Mouse (Mus musculus): ENCODE data around the gene Smim11. TPM values are rescaled to one million over a fixed set of nuclear protein-coding genes. Genes with fewer than 3 reads are reported as not detected.

Smim11 gene
- 10 to 100 TPM; 17.1 to 23.6 TPM for total RNA-seq (2021)
- long read RNA-seq, transcript Smim11-201 (4 exons, 517 nt), result major isoform, 14 of 17 reads
- long read RNA-seq, partial matches to known transcripts, result 0 of 17 reads
- long read RNA-seq, other reads (novel, unspliced or antisense), result 2 of 17 reads

GRCm38 (mm10) chr16:92300649-92301411, at the start of gene Smim11:
Gene Smim11 (plus strand): TSS chr16:92301286.
- DNase-seq (ENCODE audit: low spot score in 2 of 2), result peak; percentile 94 to 98

GRCm38 (mm10) chr16:92254316-92254715, 46.8 kb upstream of the Smim11 start:
- DNase-seq (ENCODE audit: low spot score in 2 of 2), result no peak

GRCm38 (mm10) chr16:92267861-92268260, 33.2 kb upstream of the Smim11 start:
- DNase-seq (ENCODE audit: low spot score in 2 of 2), result no peak

GRCm38 (mm10) chr16:92274516-92274915, 26.6 kb upstream of the Smim11 start:
- DNase-seq (ENCODE audit: low spot score in 2 of 2), result no peak

- no peak for DNase-seq (ENCODE audit: low spot score in 2 of 2)
Measured at GRCm38 (mm10) chr16:92275526-92275925, 25.6 kb upstream of the Smim11 start.

GRCm38 (mm10) chr16:92282671-92283070, 18.4 kb upstream of the Smim11 start:
- DNase-seq (ENCODE audit: low spot score in 2 of 2), result no peak

GRCm38 (mm10) chr16:92285068-92285467, 16.0 kb upstream of the Smim11 start:
- no peak for DNase-seq (ENCODE audit: low spot score in 2 of 2)

GRCm38 (mm10) chr16:92286609-92287008, 14.5 kb upstream of the Smim11 start:
- DNase-seq (ENCODE audit: low spot score in 2 of 2), result peak; percentile 75 to 92

GRCm38 (mm10) chr16:92288778-92289177, 12.3 kb upstream of the Smim11 start:
- peak in 1 of 2 experiments; percentile 41 for DNase-seq (ENCODE audit: low spot score in 2 of 2)

GRCm38 (mm10) chr16:92290045-92290444, 11.0 kb upstream of the Smim11 start:
- DNase-seq (ENCODE audit: low spot score in 2 of 2), result no peak

- no peak for DNase-seq (ENCODE audit: low spot score in 2 of 2)
Measured at GRCm38 (mm10) chr16:92292101-92292500, 9.0 kb upstream of the Smim11 start, which contains the start of gene Kcne2. Gene Kcne2 (plus strand): TSS chr16:92292389.

GRCm38 (mm10) chr16:92294267-92294970, 6.7 kb upstream of the Smim11 start:
- no peak for DNase-seq (ENCODE audit: low spot score in 2 of 2)

GRCm38 (mm10) chr16:92295328-92295727, 5.8 kb upstream of the Smim11 start:
- no peak for DNase-seq (ENCODE audit: low spot score in 2 of 2)

- no peak for DNase-seq (ENCODE audit: low spot score in 2 of 2)
Measured at GRCm38 (mm10) chr16:92301412-92301806, 323 bp downstream of the Smim11 start.

GRCm38 (mm10) chr16:92301989-92302388, 903 bp downstream of the Smim11 start:
- DNase-seq (ENCODE audit: low spot score in 2 of 2), result no peak

- no peak for DNase-seq (ENCODE audit: low spot score in 2 of 2)
Measured at GRCm38 (mm10) chr16:92302506-92302905, 1.4 kb downstream of the Smim11 start.

- DNase-seq (ENCODE audit: low spot score in 2 of 2), result no peak
Measured at GRCm38 (mm10) chr16:92305519-92305918, 4.4 kb downstream of the Smim11 start.

- DNase-seq (ENCODE audit: low spot score in 2 of 2), result no peak
Measured at GRCm38 (mm10) chr16:92307947-92308346, 6.9 kb downstream of the Smim11 start.

- DNase-seq (ENCODE audit: low spot score in 2 of 2), result no peak
Measured at GRCm38 (mm10) chr16:92309126-92309525, 8.0 kb downstream of the Smim11 start.

GRCm38 (mm10) chr16:92313953-92314741, 13.1 kb downstream of the Smim11 start:
- peak in 1 of 2 experiments; percentile 51 for DNase-seq (ENCODE audit: low spot score in 2 of 2)

- DNase-seq (ENCODE audit: low spot score in 2 of 2), result no peak
Measured at GRCm38 (mm10) chr16:92316049-92316738, 15.1 kb downstream of the Smim11 start.
